Mouse (Mus musculus): ENCODE results near the gene Prim2. TPM values are rescaled to one million over a fixed set of nuclear protein-coding genes. Genes with fewer than 3 reads are reported as not detected.

The Prim2 gene
- polyA plus RNA-seq, 1 experiment from 2014 or later = 55.0 TPM

DNA sequence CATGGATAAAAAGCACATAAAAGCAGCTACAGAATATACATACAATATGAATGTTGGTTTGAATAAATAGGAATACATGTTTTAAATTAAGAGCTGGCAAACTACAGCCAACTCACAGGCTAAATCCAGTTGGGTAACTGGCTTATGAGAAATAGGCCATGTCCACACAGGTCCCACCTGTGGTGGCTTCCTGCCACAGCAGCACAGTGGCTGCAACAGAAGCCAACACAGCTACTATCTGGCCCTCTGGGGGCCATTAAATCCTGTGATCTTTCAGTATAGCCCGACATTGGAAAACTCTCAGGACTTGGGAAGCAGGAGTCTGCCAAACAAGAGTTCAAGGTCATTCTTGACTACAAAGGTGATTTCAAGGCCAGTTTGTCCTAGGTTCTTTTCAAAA is 167.3 kb downstream of the Prim2 start:
- no peak overlapping the region for H3K4me2 ChIP-seq
- no peaks in the 10 kb centered on the region for H3K4me1 ChIP-seq (ENCODE audit: control insufficient read depth, insufficient read depth, low read length)
- H3K36me3 ChIP-seq (ENCODE audit: control insufficient read depth, insufficient read depth, low read length) = no peaks in the 10 kb centered on the region
- no peak overlapping the region for H3K27ac ChIP-seq (ENCODE audit: low read depth, low read length)
- H3K9ac ChIP-seq (ENCODE audit: low read length) = no peak overlapping the region
- no peaks in the 10 kb centered on the region for H3K27me3 ChIP-seq (ENCODE audit: control insufficient read depth, insufficient read depth, low read length)
- ATAC-seq (ENCODE audit: low FRiP score) (no peak), DNase-seq (ENCODE audit: low spot score, missing footprints) (no peak)
- H3K4me3 ChIP-seq (ENCODE audit: low read depth, low read length) = no peak overlapping the region
- WGBS = 81% methylated on average over 1 of the region's 1 CpGs
- no peaks in the 10 kb centered on the region for H3K9me3 ChIP-seq (ENCODE audit: control insufficient read depth, low read length)

DNA sequence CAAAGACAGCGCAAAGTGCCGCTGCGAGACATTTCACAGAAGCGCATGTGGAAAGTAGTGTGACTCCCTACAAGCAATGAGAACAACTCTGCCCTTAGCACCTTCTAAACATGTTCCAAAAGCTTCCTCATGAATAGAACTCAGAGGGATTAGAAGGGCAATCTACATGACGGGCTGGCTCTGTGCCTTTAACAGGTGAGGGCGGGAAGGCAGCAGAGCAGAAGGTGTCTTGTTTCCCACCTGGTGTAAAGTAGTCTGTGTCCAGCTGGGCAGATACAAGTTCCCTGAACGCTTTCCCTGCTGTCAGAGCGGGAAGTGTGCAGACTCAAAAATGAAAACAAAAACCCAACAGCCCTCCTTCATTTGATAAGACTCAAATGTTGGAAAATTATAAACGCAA is 169.5 kb downstream of the Prim2 start:
- ATAC-seq (ENCODE audit: low FRiP score) = no peak
- Histone ChIP-seq H3K9ac (ENCODE audit: low read length) (no peak overlapping the region), H3K4me3 (ENCODE audit: low read depth, low read length) (no peak overlapping the region), H3K4me1 (ENCODE audit: control insufficient read depth, insufficient read depth, low read length) (peaks cover 5% of the 10 kb centered on the region), H3K27me3 (ENCODE audit: control insufficient read depth, insufficient read depth, low read length) (no peaks in the 10 kb centered on the region), H3K9me3 (ENCODE audit: control insufficient read depth, low read length) (no peaks in the 10 kb centered on the region), H3K36me3 (ENCODE audit: control insufficient read depth, insufficient read depth, low read length) (no peaks in the 10 kb centered on the region), H3K27ac (ENCODE audit: low read depth, low read length) (no peak overlapping the region), H3K4me2 (no peak overlapping the region)
- 80% methylated on average over 9 of the region's 9 CpGs for WGBS
- no peak for DNase-seq (ENCODE audit: low spot score, missing footprints)

DNA sequence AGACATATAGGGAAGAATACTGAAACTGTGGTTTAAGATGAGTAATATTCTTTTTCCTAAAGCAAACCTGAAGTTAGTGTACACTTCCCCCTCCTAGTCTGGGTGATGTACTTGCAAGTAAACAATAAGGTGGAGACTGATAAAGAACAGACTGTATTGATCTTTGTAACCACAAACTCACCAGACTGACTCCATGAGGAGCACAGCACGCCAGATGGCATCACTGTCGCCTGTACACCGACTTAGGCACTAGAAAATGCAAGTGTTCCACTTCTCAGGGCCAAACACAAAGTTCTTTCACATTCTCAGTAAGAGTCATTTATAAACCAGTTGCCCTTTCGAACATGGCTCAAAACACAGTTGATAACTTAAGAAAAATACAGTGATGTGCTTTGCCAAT is 170.0 kb downstream of the Prim2 start:
- Histone ChIP-seq H3K9me3 (ENCODE audit: control insufficient read depth, low read length) (no peaks in the 10 kb centered on the region), H3K27ac (ENCODE audit: low read depth, low read length) (no peak overlapping the region), H3K36me3 (ENCODE audit: control insufficient read depth, insufficient read depth, low read length) (no peaks in the 10 kb centered on the region), H3K4me3 (ENCODE audit: low read depth, low read length) (no peak overlapping the region), H3K4me1 (ENCODE audit: control insufficient read depth, insufficient read depth, low read length) (peaks cover 6% of the 10 kb centered on the region), H3K9ac (ENCODE audit: low read length) (no peak overlapping the region), H3K27me3 (ENCODE audit: control insufficient read depth, insufficient read depth, low read length) (no peaks in the 10 kb centered on the region), H3K4me2 (no peak overlapping the region)
- DNase-seq (ENCODE audit: low spot score, missing footprints) = no peak
- 92% methylated on average over 4 of the region's 4 CpGs for WGBS
- ATAC-seq (ENCODE audit: low FRiP score) = no peak

DNA sequence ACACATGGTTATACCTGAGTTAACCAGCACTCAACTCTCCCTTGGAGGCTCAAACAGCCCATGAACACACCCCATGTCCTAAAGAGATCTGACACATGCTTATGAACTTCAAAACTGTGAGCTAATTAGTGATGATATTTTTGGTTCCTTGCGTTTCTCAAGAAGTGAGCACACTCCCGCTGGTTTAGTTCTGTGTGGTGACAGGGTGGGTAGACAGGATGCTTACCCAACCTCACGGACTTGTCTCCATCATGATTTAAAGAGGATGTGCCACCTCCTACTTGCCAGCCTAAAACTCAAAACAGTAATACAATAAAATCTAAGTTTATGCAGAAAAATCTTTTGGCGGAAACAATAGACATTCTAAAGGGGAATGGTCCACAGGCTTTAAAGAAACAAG is 173.5 kb downstream of the Prim2 start:
- no peaks in the 10 kb centered on the region for H3K27me3 ChIP-seq (ENCODE audit: control insufficient read depth, insufficient read depth, low read length)
- no peaks in the 10 kb centered on the region for H3K36me3 ChIP-seq (ENCODE audit: control insufficient read depth, insufficient read depth, low read length)
- no peak for DNase-seq (ENCODE audit: low spot score, missing footprints)
- H3K9ac ChIP-seq (ENCODE audit: low read length) = no peak overlapping the region
- WGBS = 90% methylated on average over 4 of the region's 4 CpGs
- ATAC-seq (ENCODE audit: low FRiP score) = no peak
- peaks cover 6% of the 10 kb centered on the region for H3K4me1 ChIP-seq (ENCODE audit: control insufficient read depth, insufficient read depth, low read length)
- H3K4me2 ChIP-seq = no peak overlapping the region
- H3K27ac ChIP-seq (ENCODE audit: low read depth, low read length) = no peak overlapping the region
- no peak overlapping the region for H3K4me3 ChIP-seq (ENCODE audit: low read depth, low read length)
- no peaks in the 10 kb centered on the region for H3K9me3 ChIP-seq (ENCODE audit: control insufficient read depth, low read length)

DNA sequence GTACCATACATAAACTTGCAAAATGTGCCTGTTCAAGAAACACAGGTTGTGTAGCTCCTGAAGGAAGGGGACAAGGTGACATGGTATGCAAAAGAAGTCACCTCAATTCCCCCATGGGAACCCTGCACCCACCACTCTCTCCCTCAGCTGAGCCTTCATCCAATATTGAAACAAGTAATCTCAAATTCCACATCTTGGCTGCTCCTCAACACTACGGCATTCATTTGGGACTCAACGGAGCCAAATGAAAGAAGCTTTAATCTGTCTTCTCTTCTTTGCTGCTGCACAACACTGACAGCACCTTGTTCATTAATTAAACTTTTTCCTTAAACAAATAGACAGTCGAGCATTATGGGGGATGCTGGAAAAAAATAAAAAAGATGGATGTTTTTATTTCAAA is 174.0 kb downstream of the Prim2 start:
- Histone ChIP-seq H3K36me3 (ENCODE audit: control insufficient read depth, insufficient read depth, low read length) (no peaks in the 10 kb centered on the region), H3K27me3 (ENCODE audit: control insufficient read depth, insufficient read depth, low read length) (no peaks in the 10 kb centered on the region), H3K4me2 (no peak overlapping the region), H3K27ac (ENCODE audit: low read depth, low read length) (peak overlapping the region; percentile 40), H3K9ac (ENCODE audit: low read length) (no peak overlapping the region), H3K4me1 (ENCODE audit: control insufficient read depth, insufficient read depth, low read length) (peaks cover 6% of the 10 kb centered on the region), H3K9me3 (ENCODE audit: control insufficient read depth, low read length) (no peaks in the 10 kb centered on the region), H3K4me3 (ENCODE audit: low read depth, low read length) (no peak overlapping the region)
- ATAC-seq (ENCODE audit: low FRiP score) = no peak; the same call in 1 of the 2 replicates
- no peak for DNase-seq (ENCODE audit: low spot score, missing footprints)
- 61% methylated on average over 3 of the region's 3 CpGs for WGBS

DNA sequence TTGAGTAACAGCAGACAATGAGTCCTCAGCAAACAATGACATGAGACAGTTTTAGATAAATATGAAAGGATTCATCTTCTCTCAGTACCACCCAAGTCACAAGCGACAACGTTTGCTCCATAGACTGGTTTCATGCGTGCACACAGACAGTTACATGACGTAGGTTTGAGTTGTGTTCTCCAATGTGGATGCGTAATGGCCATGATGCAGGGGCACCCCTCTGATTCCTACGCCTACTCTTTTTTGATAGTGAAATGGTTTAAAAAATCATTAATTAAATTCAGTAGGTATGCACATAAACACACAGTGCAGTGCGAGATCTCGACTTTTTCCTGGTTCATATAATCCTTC is 174.4 kb downstream of the Prim2 start:
- Histone ChIP-seq H3K4me2 (no peak overlapping the region), H3K4me1 (ENCODE audit: control insufficient read depth, insufficient read depth, low read length) (peaks cover 6% of the 10 kb centered on the region), H3K9me3 (ENCODE audit: control insufficient read depth, low read length) (no peaks in the 10 kb centered on the region), H3K9ac (ENCODE audit: low read length) (no peak overlapping the region), H3K4me3 (ENCODE audit: low read depth, low read length) (no peak overlapping the region), H3K27ac (ENCODE audit: low read depth, low read length) (peak overlapping the region; percentile 40), H3K27me3 (ENCODE audit: control insufficient read depth, insufficient read depth, low read length) (no peaks in the 10 kb centered on the region), H3K36me3 (ENCODE audit: control insufficient read depth, insufficient read depth, low read length) (no peaks in the 10 kb centered on the region)
- WGBS = 70% methylated on average over 8 of the region's 8 CpGs
- DNase-seq (ENCODE audit: low spot score, missing footprints) (no peak), ATAC-seq (ENCODE audit: low FRiP score) (peak; percentile 67)

DNA sequence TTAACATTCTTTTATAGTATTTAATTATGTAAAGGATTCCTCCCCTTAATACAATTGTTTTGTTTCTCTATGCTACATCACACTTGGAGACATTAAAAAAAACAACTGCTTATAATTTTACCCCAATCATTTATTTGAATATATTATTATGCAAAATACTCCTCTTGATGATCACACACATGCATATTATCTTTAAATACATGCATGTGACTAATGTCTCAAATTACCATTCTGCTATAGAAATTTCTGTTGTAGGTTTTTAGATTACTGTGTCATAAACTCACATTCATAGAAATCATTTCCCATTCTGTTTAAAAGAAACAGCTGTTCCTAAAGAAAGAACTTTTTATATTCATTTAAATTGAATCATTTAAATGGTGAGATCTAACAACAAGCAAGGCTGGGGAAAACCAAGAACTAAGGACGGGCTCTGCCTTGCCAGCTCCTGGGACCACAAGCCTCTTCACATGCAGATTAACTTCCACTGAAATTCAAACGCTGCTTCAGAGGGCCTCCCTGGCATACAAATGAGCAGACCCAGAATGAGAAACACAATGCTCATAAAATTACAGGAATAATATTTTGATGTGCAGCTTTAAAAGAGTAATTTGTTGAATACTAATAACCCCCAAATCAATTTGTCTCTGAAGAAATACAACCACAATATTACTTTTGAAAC is 174.9 kb downstream of the Prim2 start:
- WGBS = 17% methylated on average over 2 of the region's 2 CpGs
- peak; percentile 84 for DNase-seq (ENCODE audit: low spot score, missing footprints)
- Histone ChIP-seq H3K36me3 (ENCODE audit: control insufficient read depth, insufficient read depth, low read length) (no peaks in the 10 kb centered on the region), H3K4me1 (ENCODE audit: control insufficient read depth, insufficient read depth, low read length) (peaks cover 6% of the 10 kb centered on the region), H3K9me3 (ENCODE audit: control insufficient read depth, low read length) (no peaks in the 10 kb centered on the region), H3K4me3 (ENCODE audit: low read depth, low read length) (no peak overlapping the region), H3K9ac (ENCODE audit: low read length) (no peak overlapping the region), H3K27ac (ENCODE audit: low read depth, low read length) (no peak overlapping the region), H3K4me2 (no peak overlapping the region), H3K27me3 (ENCODE audit: control insufficient read depth, insufficient read depth, low read length) (no peaks in the 10 kb centered on the region)
- ATAC-seq (ENCODE audit: low FRiP score) = peak; percentile 88

DNA sequence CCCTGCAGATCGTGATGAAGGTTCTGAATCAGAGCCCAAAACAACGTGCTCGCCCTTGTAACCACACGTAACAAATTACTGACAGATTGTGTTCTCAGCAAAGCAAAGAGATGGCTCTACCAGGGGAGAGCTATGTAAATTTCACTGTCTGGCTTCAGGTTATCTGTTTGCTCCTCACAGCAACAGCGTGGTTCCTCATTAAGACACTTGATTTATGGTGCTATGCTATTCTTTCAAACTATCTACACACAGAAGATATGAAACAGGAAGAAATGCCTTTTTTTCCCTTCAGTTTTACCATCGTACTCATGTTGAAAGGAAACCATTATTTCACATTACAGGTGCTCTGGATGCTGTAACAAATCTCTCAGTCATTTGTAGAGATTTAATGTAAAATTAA is 179.4 kb downstream of the Prim2 start:
- Histone ChIP-seq H3K9me3 (ENCODE audit: control insufficient read depth, low read length) (no peaks in the 10 kb centered on the region), H3K9ac (ENCODE audit: low read length) (no peak overlapping the region), H3K27me3 (ENCODE audit: control insufficient read depth, insufficient read depth, low read length) (no peaks in the 10 kb centered on the region), H3K4me2 (no peak overlapping the region), H3K4me3 (ENCODE audit: low read depth, low read length) (no peak overlapping the region), H3K4me1 (ENCODE audit: control insufficient read depth, insufficient read depth, low read length) (peaks cover 2% of the 10 kb centered on the region), H3K27ac (ENCODE audit: low read depth, low read length) (no peak overlapping the region), H3K36me3 (ENCODE audit: control insufficient read depth, insufficient read depth, low read length) (no peaks in the 10 kb centered on the region)
- 90% methylated on average over 6 of the region's 6 CpGs for WGBS
- ATAC-seq (ENCODE audit: low FRiP score) (no peak), DNase-seq (ENCODE audit: low spot score, missing footprints) (no peak)

DNA sequence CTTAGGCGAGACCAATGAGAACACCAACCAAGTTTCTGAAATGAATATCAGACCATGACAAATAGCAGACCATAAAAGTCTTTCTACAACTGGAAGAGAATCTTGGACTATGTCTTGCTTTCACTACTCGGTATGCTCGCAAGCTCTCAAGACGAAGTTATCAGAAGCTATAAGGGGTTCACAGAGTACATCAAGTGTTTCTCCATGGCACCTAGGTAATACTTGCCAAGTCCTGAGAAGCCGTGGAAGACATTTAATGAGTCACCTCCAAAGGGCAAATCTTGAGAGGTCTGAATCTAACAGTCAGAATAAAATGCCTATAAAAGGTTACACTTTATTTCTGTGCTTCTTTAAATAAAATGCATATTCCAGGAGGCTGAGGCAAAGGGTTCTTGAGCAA is 181.2 kb downstream of the Prim2 start:
- 96% methylated on average over 5 of the region's 5 CpGs for WGBS
- Histone ChIP-seq H3K27me3 (ENCODE audit: control insufficient read depth, insufficient read depth, low read length) (no peaks in the 10 kb centered on the region), H3K4me3 (ENCODE audit: low read depth, low read length) (no peak overlapping the region), H3K27ac (ENCODE audit: low read depth, low read length) (no peak overlapping the region), H3K36me3 (ENCODE audit: control insufficient read depth, insufficient read depth, low read length) (no peaks in the 10 kb centered on the region), H3K4me2 (no peak overlapping the region), H3K9ac (ENCODE audit: low read length) (no peak overlapping the region), H3K9me3 (ENCODE audit: control insufficient read depth, low read length) (no peaks in the 10 kb centered on the region), H3K4me1 (ENCODE audit: control insufficient read depth, insufficient read depth, low read length) (no peaks in the 10 kb centered on the region)
- ATAC-seq (ENCODE audit: low FRiP score) (no peak), DNase-seq (ENCODE audit: low spot score, missing footprints) (no peak)

Data from midbrain, embryonic 11.5 days (tissue).